Mouse (Mus musculus) olfactory bulb, adult 2 months (tissue): ENCODE results near the gene Rdh16. TPM values are rescaled to one million over a fixed set of nuclear protein-coding genes. Genes with fewer than 3 reads are reported as not detected.

Experiments used
- H3K27ac ChIP-seq: fragments of 200-500 bp; 2 replicates; pipeline ENCODE4 v1.5.1; 2012; ENCODE audit warnings: low read depth, low read length; ENCODE audit not compliant: insufficient read depth
- H3K4me1 ChIP-seq: fragments of 200-500 bp; 2 replicates; pipeline ENCODE4 v1.6.1; 2012; ENCODE audit warnings: low read length; ENCODE audit not compliant: control insufficient read depth, insufficient read depth
- H3K4me3 ChIP-seq: fragments of 200-500 bp; 2 replicates; pipeline ENCODE4 v1.5.1; 2012; ENCODE audit warnings: mild to moderate bottlenecking, low read depth, low read length, moderate library complexity; ENCODE audit not compliant: insufficient read depth
- CTCF ChIP-seq: fragments of 200-500 bp; IDR thresholded peaks from 2 replicates; pipeline ENCODE4 v1.5.1; 2012; ENCODE audit warnings: low read depth, mild to moderate bottlenecking, low read length, moderate library complexity; ENCODE audit not compliant: insufficient read depth
- POLR2A ChIP-seq: fragments of 200-500 bp; IDR thresholded peaks from 2 replicates; pipeline ENCODE4 v1.6.1; 2012; ENCODE audit warnings: mild to moderate bottlenecking, low read depth, low read length, moderate library complexity; ENCODE audit not compliant: insufficient read depth
- WGBS: fragments of 180-500 bp; shearing (Covaris S2); methylation state at CpG from one replicate; pipeline ENCODE4 v1.1.7; 2018; 5-methylcytosine and 5-hydroxymethylcytosine counted together
- polyA plus RNA-seq: library from polyadenylated mRNA; stranded (reverse); fragments of >200 nt; gene quantifications from 2 replicates; pipeline ENCODE4 v1.2.4, GENCODE M21; 2012; ENCODE audit warnings: low replicate concordance; ENCODE audit not compliant: missing spikeins, insufficient read depth, insufficient read length

The Rdh16 gene
- polyA plus RNA-seq, 1 experiment, result not detected

GRCm38 (mm10) chr10:127864931-127865330, 64.0 kb downstream of the Rdh16 start:
- Histone ChIP-seq H3K4me1 (no peaks in the 10 kb centered on the region), H3K4me3 (no peak overlapping the region)
- TF ChIP-seq POLR2A (no peak), CTCF (no peak)

GRCm38 (mm10) chr10:127866232-127866631, 65.3 kb downstream of the Rdh16 start, which contains the start of gene Rdh16f2:
TSS of gene Rdh16f2 (plus strand) at chr10:127866474.
- WGBS, result 89% methylated on average over 3 of the region's 3 CpGs
- Histone ChIP-seq H3K4me1 (no peaks in the 10 kb centered on the region), H3K27ac (no peak within 1 kb of the TSS), H3K4me3 (no peak within 1 kb of the TSS)
- TF ChIP-seq CTCF (no peak), POLR2A (no peak)

More at GRCm38 (mm10) chr10:127864931-127865330, 64.0 kb downstream of the Rdh16 start:
- no peak overlapping the region for H3K27ac ChIP-seq

GRCm38 (mm10) chr10:127872484-127872883, 71.5 kb downstream of the Rdh16 start:
- Histone ChIP-seq H3K4me1 (no peaks in the 10 kb centered on the region), H3K4me3 (no peak overlapping the region), H3K27ac (no peak overlapping the region)
- no peak for TF ChIP-seq POLR2A
- TF ChIP-seq CTCF, result no peak
- 79% methylated on average over 4 of the region's 4 CpGs for WGBS

GRCm38 (mm10) chr10:127877681-127878080, 76.7 kb downstream of the Rdh16 start:
- no peak for TF ChIP-seq POLR2A
- no peak for TF ChIP-seq CTCF
- no peak overlapping the region for H3K27ac ChIP-seq
- H3K4me1 ChIP-seq, result no peaks in the 10 kb centered on the region
- WGBS, result 68% methylated on average over 2 of the region's 2 CpGs
- H3K4me3 ChIP-seq, result no peak overlapping the region

- Histone ChIP-seq H3K27ac (no peak overlapping the region), H3K4me1 (no peaks in the 10 kb centered on the region), H3K4me3 (no peak overlapping the region)
- 83% methylated on average over 3 of the region's 3 CpGs for WGBS
- no peak for TF ChIP-seq CTCF
- TF ChIP-seq POLR2A, result no peak
Measured at GRCm38 (mm10) chr10:127878262-127879057, 77.5 kb downstream of the Rdh16 start.

GRCm38 (mm10) chr10:127879155-127879688, 78.3 kb downstream of the Rdh16 start:
- TF ChIP-seq CTCF, result no peak
- no peak overlapping the region for H3K4me3 ChIP-seq
- no peak overlapping the region for H3K27ac ChIP-seq
- no peaks in the 10 kb centered on the region for H3K4me1 ChIP-seq
- 73% methylated on average over 3 of the region's 3 CpGs for WGBS

- TF ChIP-seq CTCF, result no peak
- no peak for TF ChIP-seq POLR2A
- H3K4me1 ChIP-seq, result no peaks in the 10 kb centered on the region
- H3K27ac ChIP-seq, result no peak overlapping the region
- H3K4me3 ChIP-seq, result no peak overlapping the region
- WGBS, result 65% methylated on average over 4 of the region's 4 CpGs
Measured at GRCm38 (mm10) chr10:127881041-127881440, 80.1 kb downstream of the Rdh16 start.

GRCm38 (mm10) chr10:127886551-127886950, 85.6 kb downstream of the Rdh16 start:
- no peaks in the 10 kb centered on the region for H3K4me1 ChIP-seq
- TF ChIP-seq POLR2A, result no peak
- no peak for TF ChIP-seq CTCF
- H3K4me3 ChIP-seq, result no peak overlapping the region
- no peak overlapping the region for H3K27ac ChIP-seq
- WGBS, result 61% methylated on average over 1 of the region's 1 CpGs

GRCm38 (mm10) chr10:127886971-127887370, 86.0 kb downstream of the Rdh16 start:
- no peak for TF ChIP-seq CTCF
- TF ChIP-seq POLR2A, result no peak
- H3K4me3 ChIP-seq, result no peak overlapping the region
- H3K27ac ChIP-seq, result no peak overlapping the region
- 85% methylated on average over 4 of the region's 4 CpGs for WGBS
- no peaks in the 10 kb centered on the region for H3K4me1 ChIP-seq

GRCm38 (mm10) chr10:127888605-127889004, 87.7 kb downstream of the Rdh16 start, which contains the start of gene Rdh7:
TSS of gene Rdh7 (minus strand) at chr10:127888817.
- H3K4me3 ChIP-seq, result no peak within 1 kb of the TSS
- H3K4me1 ChIP-seq, result no peaks in the 10 kb centered on the region
- no peak within 1 kb of the TSS for H3K27ac ChIP-seq
- no peak for TF ChIP-seq POLR2A
- TF ChIP-seq CTCF, result no peak
